Mouse (Mus musculus) hindbrain, embryonic 16.5 days (tissue): ENCODE measurements at regions not wholly inside any gene's neighbourhood (a gene's known extent, or its start where the extent isn't known, plus 50 kb on each side); places are given as distances from the start of the nearest gene placed in this dataset.

Source experiments
- ATAC-seq: fragments of 200-750 bp; cut with Nextera tagmentation; 2 replicates; pipeline ENCODE4 v1.8.0; 2017; ENCODE audit warnings: moderate TSS enrichment, moderate library complexity
- H3K27ac ChIP-seq: fragments of 300-500 bp; sonication (generic); 2 replicates; pipeline ENCODE4 v1.5.1; 2014; ENCODE audit warnings: low read depth, mild to moderate bottlenecking, control low read depth, low read length, moderate library complexity
- H3K27me3 ChIP-seq: fragments of 300-500 bp; sonication (generic); replicated peaks from 2 replicates; pipeline ENCODE4 v1.6.1; 2014; ENCODE audit warnings: low read length; ENCODE audit not compliant: control insufficient read depth, insufficient read depth
- H3K36me3 ChIP-seq: fragments of 300-500 bp; sonication (generic); 2 replicates; pipeline ENCODE4 v1.6.1; 2014; ENCODE audit warnings: mild to moderate bottlenecking, low read length, moderate library complexity, mixed read lengths; ENCODE audit not compliant: control insufficient read depth, insufficient read depth
- H3K4me1 ChIP-seq: fragments of 300-500 bp; sonication (generic); 2 replicates; pipeline ENCODE4 v1.6.1; 2014; ENCODE audit warnings: low read depth, low read length; ENCODE audit not compliant: control insufficient read depth, insufficient read depth
- H3K4me2 ChIP-seq: fragments of 300-500 bp; sonication (generic); 2 replicates; pipeline ENCODE4 v1.6.1; 2014; ENCODE audit warnings: mild to moderate bottlenecking, low read length, control low read depth, moderate library complexity
- H3K4me3 ChIP-seq: fragments of 300-500 bp; sonication (generic); 2 replicates; pipeline ENCODE4 v1.5.1; 2014; ENCODE audit warnings: mild to moderate bottlenecking, low read length, control low read depth, moderate library complexity
- H3K9ac ChIP-seq: fragments of 300-500 bp; sonication (generic); 2 replicates; pipeline ENCODE4 v1.6.1; 2014; ENCODE audit warnings: low read depth, mild to moderate bottlenecking, control low read depth, low read length, moderate library complexity
- H3K9me3 ChIP-seq: fragments of 300-500 bp; sonication (generic); 2 replicates; pipeline ENCODE4 v1.6.1; 2014; ENCODE audit warnings: mild to moderate bottlenecking, low read length, moderate library complexity; ENCODE audit not compliant: control insufficient read depth
- WGBS: fragments of 180-500 bp; shearing (Covaris S2); extraction: QIAGEN DNeasy Blood & Tissue Kit; methylation state at CpG from one replicate; pipeline ENCODE4 v1.1.7; 2014; 5-methylcytosine and 5-hydroxymethylcytosine counted together

DNA sequence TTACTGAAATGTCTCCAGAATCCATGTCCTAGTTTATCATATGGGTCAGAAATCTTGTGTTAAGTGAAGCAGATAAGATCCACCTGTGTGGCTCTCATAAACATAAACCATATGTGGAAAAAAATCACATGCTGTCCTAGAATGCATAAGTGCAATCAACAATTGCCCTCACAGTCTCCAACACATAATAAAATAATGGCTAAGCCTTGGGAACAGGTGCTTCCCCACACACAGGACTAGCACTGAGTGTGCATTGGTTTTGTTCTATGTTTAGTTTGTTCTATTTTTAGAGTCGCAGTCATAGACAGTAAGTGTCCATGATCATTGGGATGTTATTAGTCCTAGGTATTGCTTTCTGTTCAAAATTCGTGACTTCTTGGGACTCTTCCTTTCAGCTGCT, 719.5 kb upstream of the Kirrel3 start:
- WGBS = 71% methylated on average over 2 of the region's 2 CpGs
- Histone ChIP-seq H3K9me3 (no peaks in the 10 kb centered on the region), H3K4me2 (no peak overlapping the region), H3K36me3 (no peaks in the 10 kb centered on the region), H3K4me3 (no peak overlapping the region), H3K9ac (no peak overlapping the region), H3K27me3 (no peaks in the 10 kb centered on the region), H3K27ac (no peak overlapping the region), H3K4me1 (no peaks in the 10 kb centered on the region)
- no peak for ATAC-seq

DNA sequence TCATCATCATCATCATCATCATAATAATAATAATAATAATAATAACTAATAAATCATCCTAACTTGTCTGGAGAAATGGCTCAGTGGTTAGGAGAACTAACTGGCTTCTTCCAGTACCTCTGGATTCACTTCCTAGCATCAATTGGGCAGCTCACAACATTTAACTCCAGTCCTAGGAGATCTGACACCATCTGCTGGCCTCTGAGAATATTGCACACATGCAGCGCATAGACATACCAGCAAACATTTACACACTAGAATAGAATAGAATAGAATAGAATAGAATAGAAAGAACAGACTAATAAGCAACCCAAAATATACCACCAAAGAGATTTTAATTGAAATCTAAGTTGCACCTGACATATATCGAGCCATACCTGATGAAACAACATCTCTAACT, 715.9 kb upstream of the Kirrel3 start:
- no peaks in the 10 kb centered on the region for H3K4me1 ChIP-seq
- no peak overlapping the region for H3K4me3 ChIP-seq
- no peaks in the 10 kb centered on the region for H3K27me3 ChIP-seq
- no peaks in the 10 kb centered on the region for H3K9me3 ChIP-seq
- 90% methylated on average over 2 of the region's 2 CpGs for WGBS
- no peak overlapping the region for H3K4me2 ChIP-seq
- H3K36me3 ChIP-seq = no peaks in the 10 kb centered on the region
- H3K9ac ChIP-seq = no peak overlapping the region
- no peak overlapping the region for H3K27ac ChIP-seq
- no peak for ATAC-seq

DNA sequence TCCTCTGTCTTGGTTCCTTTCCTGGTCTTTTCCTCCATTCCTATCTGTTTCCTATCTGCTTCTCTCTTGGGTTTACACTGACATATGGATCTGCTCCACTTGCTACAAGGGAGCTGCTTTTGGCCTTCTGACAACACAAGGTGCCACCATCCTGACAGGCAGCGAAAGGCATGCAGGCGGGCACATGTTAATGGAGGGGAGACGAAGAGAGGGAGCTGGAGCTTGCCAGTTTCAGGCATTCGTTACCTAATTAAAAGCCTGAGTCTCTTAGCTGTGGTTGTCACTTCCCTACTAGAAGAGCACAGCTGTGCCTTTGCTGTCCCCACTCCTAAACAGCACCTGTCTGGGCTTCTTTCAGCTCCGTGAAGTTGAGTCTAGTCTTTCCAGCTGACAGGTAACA, 711.5 kb upstream of the Kirrel3 start:
- 57% methylated on average over 5 of the region's 5 CpGs for WGBS

DNA sequence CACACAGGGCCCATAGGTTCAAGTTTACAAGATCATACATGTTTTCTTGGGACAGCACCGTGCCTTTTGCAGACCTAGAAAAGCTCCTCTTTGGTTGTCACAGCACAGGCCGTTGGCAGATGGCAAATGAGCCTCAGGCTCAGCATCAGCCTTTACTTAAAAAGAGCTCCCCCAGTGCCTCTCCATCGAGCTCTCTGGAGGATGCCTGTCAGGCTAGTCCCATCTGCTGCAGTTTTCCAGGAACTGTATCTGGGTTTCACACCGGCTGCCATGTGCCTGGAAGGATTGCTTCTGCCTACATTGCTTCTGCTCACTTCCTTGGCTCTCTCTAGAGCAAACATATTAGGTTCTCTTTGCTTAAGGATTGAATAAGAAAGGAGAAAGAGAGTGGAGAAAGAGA, 695.1 kb upstream of the Kirrel3 start:
- H3K4me3 ChIP-seq = no peak overlapping the region
- ATAC-seq = peak; percentile 54; the same call in 1 of the 2 replicates
- no peaks in the 10 kb centered on the region for H3K27me3 ChIP-seq
- no peak overlapping the region for H3K27ac ChIP-seq
- no peaks in the 10 kb centered on the region for H3K9me3 ChIP-seq
- H3K9ac ChIP-seq = no peak overlapping the region
- no peaks in the 10 kb centered on the region for H3K36me3 ChIP-seq
- 50% methylated on average over 4 of the region's 4 CpGs for WGBS
- H3K4me2 ChIP-seq = no peak overlapping the region
- H3K4me1 ChIP-seq = no peaks in the 10 kb centered on the region

More for the DNA sequence above, 711.5 kb upstream of the Kirrel3 start:
- H3K9ac ChIP-seq = no peak overlapping the region
- no peaks in the 10 kb centered on the region for H3K36me3 ChIP-seq
- H3K27ac ChIP-seq = no peak overlapping the region
- H3K27me3 ChIP-seq = no peaks in the 10 kb centered on the region
- H3K4me2 ChIP-seq = no peak overlapping the region
- no peak for ATAC-seq
- no peaks in the 10 kb centered on the region for H3K9me3 ChIP-seq
- H3K4me3 ChIP-seq = no peak overlapping the region
- no peaks in the 10 kb centered on the region for H3K4me1 ChIP-seq

DNA sequence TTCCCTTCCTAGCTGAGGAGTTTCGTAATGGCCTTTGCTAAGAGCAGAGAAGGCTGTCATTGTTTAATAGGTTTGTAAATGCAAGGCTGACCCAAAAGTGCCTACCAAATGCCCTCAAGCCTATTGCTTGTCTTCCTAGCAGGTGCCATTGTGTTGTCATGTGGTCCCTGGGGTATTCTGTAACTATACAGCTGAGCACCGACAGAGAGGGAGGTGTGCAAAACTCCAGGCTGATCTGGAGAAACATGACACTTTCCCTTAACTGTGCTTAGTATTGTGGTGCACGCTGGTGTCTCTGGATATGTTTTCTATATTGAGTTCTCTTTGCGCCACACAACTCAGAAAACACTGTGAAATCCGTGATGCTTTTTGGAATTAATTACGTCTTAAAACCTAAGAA, 685.4 kb upstream of the Kirrel3 start:
- no peaks in the 10 kb centered on the region for H3K27me3 ChIP-seq
- H3K4me3 ChIP-seq = no peak overlapping the region
- no peak for ATAC-seq
- no peaks in the 10 kb centered on the region for H3K36me3 ChIP-seq
- no peaks in the 10 kb centered on the region for H3K9me3 ChIP-seq
- H3K4me1 ChIP-seq = no peaks in the 10 kb centered on the region
- H3K9ac ChIP-seq = no peak overlapping the region
- no peak overlapping the region for H3K4me2 ChIP-seq
- no peak overlapping the region for H3K27ac ChIP-seq
- 71% methylated on average over 6 of the region's 6 CpGs for WGBS

DNA sequence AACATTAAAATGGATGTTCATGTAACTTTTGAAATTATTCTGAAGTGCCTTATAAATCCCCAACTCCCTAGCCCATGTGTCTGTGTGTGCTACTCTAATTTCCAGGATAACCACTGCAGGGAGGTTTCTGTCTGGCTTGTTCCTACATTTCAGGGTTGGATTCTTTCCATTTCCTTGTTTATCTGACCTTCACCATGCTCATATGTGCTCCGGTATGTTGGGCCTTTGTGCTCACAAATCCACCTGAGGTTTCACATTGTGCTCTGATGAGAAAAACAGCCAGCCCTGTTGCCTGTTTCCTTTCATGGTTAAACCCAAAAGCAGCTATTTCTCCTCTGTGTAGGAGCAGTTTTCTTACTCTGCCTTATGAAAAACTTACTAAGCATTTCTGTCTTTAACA, 684.9 kb upstream of the Kirrel3 start:
- Histone ChIP-seq H3K9ac (no peak overlapping the region), H3K4me3 (no peak overlapping the region), H3K27ac (no peak overlapping the region), H3K4me2 (no peak overlapping the region), H3K27me3 (no peaks in the 10 kb centered on the region), H3K4me1 (no peaks in the 10 kb centered on the region), H3K36me3 (no peaks in the 10 kb centered on the region), H3K9me3 (no peaks in the 10 kb centered on the region)
- 74% methylated on average over 1 of the region's 1 CpGs for WGBS
- no peak for ATAC-seq

DNA sequence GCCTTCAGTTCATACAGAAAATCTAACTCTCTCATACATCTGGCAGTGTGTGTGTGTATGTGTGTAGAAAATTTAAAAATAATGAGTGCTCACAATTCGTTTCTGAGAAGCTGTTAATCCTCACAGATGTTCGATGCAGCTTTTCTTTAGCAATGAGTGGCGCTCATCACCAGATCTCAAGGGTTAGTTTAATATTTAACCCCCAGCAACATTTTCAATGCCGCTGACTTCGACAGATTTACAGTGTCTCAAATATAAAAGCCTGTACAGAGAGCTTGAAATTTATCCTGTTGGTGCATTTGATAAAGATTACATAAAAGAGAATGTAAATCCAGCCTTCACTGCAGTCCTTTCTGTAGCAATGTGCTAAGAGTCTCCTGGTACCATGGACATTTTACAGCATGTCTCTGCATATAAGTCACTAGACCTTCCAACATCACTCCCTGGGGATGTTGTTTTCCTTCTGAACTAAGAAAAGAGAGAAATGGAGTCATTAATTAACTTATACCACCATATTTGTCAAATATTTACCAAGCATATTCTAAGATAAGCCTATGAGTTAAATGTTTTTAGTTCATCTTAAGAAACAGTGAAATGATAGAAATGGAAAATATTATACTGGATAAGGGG, 670.8 kb upstream of the Kirrel3 start:
- Histone ChIP-seq H3K4me3 (no peak overlapping the region), H3K36me3 (no peaks in the 10 kb centered on the region), H3K27me3 (no peaks in the 10 kb centered on the region), H3K4me1 (no peaks in the 10 kb centered on the region), H3K9ac (no peak overlapping the region), H3K4me2 (no peak overlapping the region), H3K9me3 (no peaks in the 10 kb centered on the region), H3K27ac (no peak overlapping the region)
- no peak for ATAC-seq
- 73% methylated on average over 5 of the region's 5 CpGs for WGBS

DNA sequence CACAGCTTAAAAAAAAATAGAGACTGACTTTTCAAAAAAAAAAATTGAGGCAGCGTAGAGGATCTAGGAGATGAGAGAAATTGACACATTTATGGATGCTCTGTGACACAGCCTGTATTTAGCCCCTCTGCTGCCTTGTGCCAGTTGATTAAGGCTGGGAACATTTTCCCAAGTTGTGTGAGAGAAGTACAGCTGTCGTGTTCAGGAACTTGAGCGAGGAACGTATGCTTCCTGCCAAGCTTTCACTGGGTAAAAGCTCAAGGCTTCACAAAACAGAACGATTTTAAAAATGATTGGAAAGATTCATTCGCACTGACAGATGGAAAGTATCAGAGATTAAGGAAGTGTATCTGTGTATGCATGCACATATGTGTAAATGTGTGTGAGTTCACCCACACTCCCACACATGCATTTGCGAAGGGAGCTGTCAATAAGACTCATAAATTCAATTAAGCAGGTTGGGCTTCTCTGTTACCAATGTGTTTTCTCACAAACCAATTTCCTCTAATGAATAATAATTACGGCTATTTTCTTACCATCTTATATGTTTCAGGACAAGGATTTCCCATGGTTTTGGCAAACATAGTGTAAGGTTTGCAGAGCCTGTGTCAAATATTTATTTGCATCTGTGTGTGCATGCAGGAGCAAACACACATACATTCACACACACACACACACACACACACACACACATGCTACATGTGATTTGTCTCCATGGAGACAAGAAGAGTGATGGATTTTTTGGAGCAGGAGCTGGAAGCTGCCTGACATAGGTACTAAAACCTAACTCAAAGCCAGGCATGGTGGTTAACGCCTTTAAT, 662.9 kb upstream of the Kirrel3 start:
- H3K9ac ChIP-seq = no peak overlapping the region
- H3K9me3 ChIP-seq = no peaks in the 10 kb centered on the region
- 76% methylated on average over 9 of the region's 9 CpGs for WGBS
- no peaks in the 10 kb centered on the region for H3K27me3 ChIP-seq
- H3K4me1 ChIP-seq = no peaks in the 10 kb centered on the region
- no peak overlapping the region for H3K27ac ChIP-seq
- no peak overlapping the region for H3K4me2 ChIP-seq
- no peak for ATAC-seq
- H3K4me3 ChIP-seq = no peak overlapping the region
- H3K36me3 ChIP-seq = no peaks in the 10 kb centered on the region

DNA sequence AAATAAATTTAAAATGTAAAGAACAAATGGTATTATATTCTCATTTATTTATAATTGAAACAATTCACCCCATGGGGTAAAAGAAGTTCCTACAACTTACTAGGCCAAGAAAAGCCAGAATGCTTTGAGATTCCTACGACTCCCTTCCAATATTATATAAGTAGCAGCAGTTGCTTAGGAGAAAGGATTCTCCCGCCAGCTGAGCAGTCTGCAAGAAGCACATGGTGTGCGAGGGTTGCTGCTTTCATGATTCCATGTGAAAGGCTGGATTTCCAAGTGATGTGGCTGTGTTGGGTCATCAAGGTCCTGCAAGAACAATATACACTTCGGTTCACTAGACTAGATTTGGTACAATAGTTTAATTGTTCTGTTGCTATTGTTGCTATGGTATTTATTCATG, 659.6 kb upstream of the Kirrel3 start:
- no peak overlapping the region for H3K4me2 ChIP-seq
- no peaks in the 10 kb centered on the region for H3K36me3 ChIP-seq
- H3K9me3 ChIP-seq = no peaks in the 10 kb centered on the region
- ATAC-seq = no peak
- H3K4me1 ChIP-seq = no peaks in the 10 kb centered on the region
- WGBS = 46% methylated on average over 4 of the region's 4 CpGs
- no peak overlapping the region for H3K4me3 ChIP-seq
- H3K9ac ChIP-seq = no peak overlapping the region
- H3K27me3 ChIP-seq = no peaks in the 10 kb centered on the region
- no peak overlapping the region for H3K27ac ChIP-seq
